Mouse (Mus musculus) mature B cell (primary cell): ENCODE results near the gene Fdx1.

ENCODE experiments used
- in situ Hi-C: fragments of 300-500 bp; cut with MboI; formaldehyde crosslinking; loops from 2 replicates; pipeline ENCODE4 v1.14.3; 2019

Gene Fdx1

GRCm38 (mm10) chr9:51962975-51963701 is at the start of gene Fdx1:
Fdx1 (minus strand) TSS chr9:51963556.
- in situ Hi-C loops: no loop called here

GRCm38 (mm10) chr9:52012781-52013436 is 49.6 kb upstream of the Fdx1 start:
- in situ Hi-C loops: no loop called here

GRCm38 (mm10) chr9:52012311-52012710 is 49.0 kb upstream of the Fdx1 start:
- in situ Hi-C loops: no loop called here

GRCm38 (mm10) chr9:52008511-52008910 is 45.2 kb upstream of the Fdx1 start:
- in situ Hi-C loops: no loop called here

- in situ Hi-C loops: no loop called here
Measured at GRCm38 (mm10) chr9:52007341-52007740, 44.0 kb upstream of the Fdx1 start.

- in situ Hi-C loops: no loop called here
Measured at GRCm38 (mm10) chr9:52003501-52003900, 40.1 kb upstream of the Fdx1 start.

- in situ Hi-C loops: no loop called here
Measured at GRCm38 (mm10) chr9:51995331-51996099, 32.2 kb upstream of the Fdx1 start.

- in situ Hi-C loops: no loop called here
Measured at GRCm38 (mm10) chr9:51994636-51995260, 31.4 kb upstream of the Fdx1 start.

GRCm38 (mm10) chr9:51993486-51994275 is 30.3 kb upstream of the Fdx1 start:
- in situ Hi-C loops: no loop called here

- in situ Hi-C loops: no loop called here
Measured at GRCm38 (mm10) chr9:51991241-51991876, 28.0 kb upstream of the Fdx1 start.

GRCm38 (mm10) chr9:51990828-51991227 is 27.5 kb upstream of the Fdx1 start:
- in situ Hi-C loops: no loop called here

GRCm38 (mm10) chr9:51985493-51986099 is 22.2 kb upstream of the Fdx1 start:
- in situ Hi-C loops: loop anchor here (10.0 kb wide), 2 partner anchors 99 to 299 kb away; no protein-coding TSS in a partner anchor

GRCm38 (mm10) chr9:51981131-51981530 is 17.8 kb upstream of the Fdx1 start:
- in situ Hi-C loops: loop anchor here (10.0 kb wide), 2 partner anchors 104 to 304 kb away; no protein-coding TSS in a partner anchor

GRCm38 (mm10) chr9:51979301-51979700 is 15.9 kb upstream of the Fdx1 start:
- in situ Hi-C loops: no loop called here

GRCm38 (mm10) chr9:51978545-51979259 is 15.3 kb upstream of the Fdx1 start:
- in situ Hi-C loops: no loop called here

- in situ Hi-C loops: no loop called here
Measured at GRCm38 (mm10) chr9:51977439-51978000, 14.2 kb upstream of the Fdx1 start.

GRCm38 (mm10) chr9:51974871-51975270 is 11.5 kb upstream of the Fdx1 start:
- in situ Hi-C loops: no loop called here

GRCm38 (mm10) chr9:51973846-51974245 is 10.5 kb upstream of the Fdx1 start:
- in situ Hi-C loops: no loop called here

GRCm38 (mm10) chr9:51966373-51966772 is 3.0 kb upstream of the Fdx1 start:
- in situ Hi-C loops: no loop called here
